ENCODE assay signal across 13 mouse cellular contexts in genomic region chr16:45952501-45952900, GRCm38 (mm10). TPM values are rescaled to one million over a fixed set of nuclear protein-coding genes. Genes with fewer than 3 reads are reported as not detected.
A peak's percentile ranks its signal among the peaks of the same experiment; 100 is the strongest.
DNase-seq lines count a peak whose midpoint lies in the region; ATAC-seq and TF ChIP-seq lines count a peak whose summit lies in the region.
"Had no signal": no experiment of that assay in that cellular context is flagged by ENCODE, and none has a peak within 500 bp of the region (broad histone marks: within the 10 kb centered on the region; RNA-seq: fewer than 3 reads in every experiment).

No protein-coding gene starts in this region.

- no peak overlapping the region for H3ac ChIP-seq in C2C12 (ENCODE audit: control insufficient read depth, insufficient read length, low read depth)

- no peak overlapping the region; the same call in 1 of the 2 replicates for H3K4me2 ChIP-seq in liver, embryonic 15.5 days

- no peaks in the 10 kb centered on the region for H3K4me1 ChIP-seq in liver, embryonic 15.5 days (replicated peaks)
- H3K4me1 ChIP-seq: midbrain, embryonic 10.5 days had no signal

- no peaks in the 10 kb centered on the region for H3K36me3 ChIP-seq in C2C12 (ENCODE audit: control insufficient read depth, insufficient read depth)
- no peaks in the 10 kb centered on the region for H3K36me3 ChIP-seq in liver, embryonic 15.5 days (replicated peaks)
- H3K36me3 ChIP-seq: heart, embryonic 10.5 days; midbrain, embryonic 10.5 days had no signal

- 30% methylated on average over 5 of the region's 5 CpGs for WGBS in liver, embryonic 15.5 days (ENCODE audit: insufficient replicate concordance)

- H3K79me3 ChIP-seq in C2C12 (ENCODE audit: low read depth), result no peaks in the 10 kb centered on the region

- no peaks in the 10 kb centered on the region for H3K9me3 ChIP-seq in liver, embryonic 15.5 days (replicated peaks)
- H3K9me3 ChIP-seq: heart, embryonic 10.5 days; midbrain, embryonic 10.5 days had no signal

- H3K27ac ChIP-seq in liver, embryonic 15.5 days (replicated peaks), result peak overlapping the region; percentile 66
- H3K27ac ChIP-seq: heart, embryonic 10.5 days; midbrain, embryonic 10.5 days had no signal

- no peaks in the 10 kb centered on the region for H3K79me2 ChIP-seq in C2C12 (ENCODE audit: control insufficient read depth, insufficient read depth)

- no peak overlapping the region for H3K4me3 ChIP-seq in C2C12 (ENCODE audit: insufficient read depth, poor library complexity, severe bottlenecking)
- peak overlapping the region; percentile 33; the same call in 1 of the 2 replicates for H3K4me3 ChIP-seq in liver, embryonic 15.5 days (replicated peaks)
- H3K4me3 ChIP-seq: heart, embryonic 10.5 days; midbrain, embryonic 10.5 days had no signal

- no peak for TF ChIP-seq CTCF in C2C12 (IDR thresholded peaks at IDR 0.05; ENCODE audit: control insufficient read depth, insufficient read depth, insufficient read length)

- no peaks in the 10 kb centered on the region for H3K27me3 ChIP-seq in C2C12 (ENCODE audit: control insufficient read depth, insufficient read depth, insufficient read length)
- no peaks in the 10 kb centered on the region for H3K27me3 ChIP-seq in liver, embryonic 15.5 days

- DNase-seq in c-Kit-positive CD71-negative TER-119-negative erythroid progenitor cells, embryonic 14.5 days (ENCODE audit: low read depth), result peak; percentile 26
- peak; percentile 53 to 64 for DNase-seq in kidney, adult 8-10 months
- no peak for DNase-seq in left cerebral cortex, adult 11 months (ENCODE audit: low spot score)
- no peak for DNase-seq in cerebellum, postnatal 25 days
- DNase-seq in urinary bladder, postnatal 10 days (ENCODE audit: low spot score), result no peak
- DNase-seq in gastrocnemius, postnatal 36 days, result no peak
- DNase-seq: adrenal gland, adult 2 months; cerebellum, adult 18-20 months had no signal

- intact Hi-C loops in gastrocnemius, postnatal 36 days (cut with DNase I), result no loop called here

- ATAC-seq in liver, embryonic 15.5 days (ENCODE audit: insufficient read depth), result peak; percentile 52
- ATAC-seq: hindbrain, embryonic 16.5 days had no signal

- no peak overlapping the region for H3K9ac ChIP-seq in liver, embryonic 15.5 days

TF ChIP-seq in C2C12, 6 proteins besides CTCF, POLR2A, EP300 and RAD21:
- TF ChIP-seq MYOG (IDR thresholded peaks at IDR 0.05; ENCODE audit: control insufficient read depth, extremely low read depth, insufficient read length), result no peak
- peak; percentile 42 for TF ChIP-seq FOSL1 (IDR thresholded peaks at IDR 0.05; ENCODE audit: insufficient read depth, low read length, poor library complexity, severe bottlenecking)

RNA-seq across cellular contexts. Expression of gene Phldb2, which starts 0.9 kb away (rescaled TPM):
- polyA plus RNA-seq in C2C12 (2012; fragmentation: generic; extraction: Trizol), result 33.0 TPM
- 12.4 and 14.1 TPM in 2 replicates for polyA plus RNA-seq in liver, embryonic 15.5 days (2015; fragmentation: Nextera tagmentation; extraction: Ambion mirVana)
- 1 to 10 TPM; 6.1 to 8.1 TPM for total RNA-seq in gastrocnemius, postnatal 36 days (2021)

RNA-seq across cellular contexts. Expression of gene Plcxd2, which starts 57.5 kb away (rescaled TPM):
- 0.50 TPM for polyA plus RNA-seq in C2C12 (2012; fragmentation: generic; extraction: Trizol)
- 2.9 and 3.3 TPM in 2 replicates for polyA plus RNA-seq in liver, embryonic 15.5 days (2015; fragmentation: Nextera tagmentation; extraction: Ambion mirVana)
- under 1 TPM; 0.22 to 0.26 TPM for total RNA-seq in gastrocnemius, postnatal 36 days (2021)

Comparison
In these comparisons a context has a peak if more than half of its experiments do, and no peak if none do; other contexts are left out.
1. DNase-seq: peak in c-Kit-positive CD71-negative TER-119-negative erythroid progenitor cells, embryonic 14.5 days (single experiment) and kidney, adult 8-10 months (2 of 2); none in left cerebral cortex, adult 11 months (single experiment), cerebellum, postnatal 25 days (0 of 2), urinary bladder, postnatal 10 days (single experiment) and gastrocnemius, postnatal 36 days (0 of 2).